Mouse (Mus musculus): ENCODE data around the gene Olfr635.
"Not testable (repeated sequence)": the region's sequence is repeated elsewhere in the genome, so short reads cannot be mapped to it uniquely, and the experiment has no call there.

The Olfr635 gene

DNA sequence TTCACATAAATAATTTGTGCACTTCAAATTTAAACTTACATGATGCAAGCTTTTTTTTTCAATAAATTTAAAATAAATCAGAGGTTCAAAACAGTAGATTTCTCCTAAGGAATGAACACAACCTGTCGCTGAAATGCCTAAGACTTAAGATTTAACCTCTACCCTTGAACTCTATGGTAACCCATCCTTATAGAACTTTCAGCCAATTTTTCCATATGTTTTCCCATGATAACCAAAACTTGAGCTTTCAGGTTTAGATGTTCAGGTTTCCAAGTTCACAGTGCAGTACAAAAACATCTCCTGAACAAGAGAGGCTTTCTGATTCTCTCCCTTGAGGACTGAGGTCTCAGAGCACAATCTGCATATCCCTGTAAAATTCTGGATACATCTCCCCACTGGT, at the start of gene Olfr635:
Olfr635 (plus strand) TSS at position 301 of the 400 bp plus-strand sequence.
- DNase-seq (ENCODE audit: low spot score) = no peak

GRCm38 (mm10) chr7:103928525-103928924, 42.4 kb upstream of the Olfr635 start, which contains the start of gene Olfr631:
Gene Olfr631, plus strand, starts transcription at chr7:103928825.
- no peak for DNase-seq (ENCODE audit: low spot score)

DNA sequence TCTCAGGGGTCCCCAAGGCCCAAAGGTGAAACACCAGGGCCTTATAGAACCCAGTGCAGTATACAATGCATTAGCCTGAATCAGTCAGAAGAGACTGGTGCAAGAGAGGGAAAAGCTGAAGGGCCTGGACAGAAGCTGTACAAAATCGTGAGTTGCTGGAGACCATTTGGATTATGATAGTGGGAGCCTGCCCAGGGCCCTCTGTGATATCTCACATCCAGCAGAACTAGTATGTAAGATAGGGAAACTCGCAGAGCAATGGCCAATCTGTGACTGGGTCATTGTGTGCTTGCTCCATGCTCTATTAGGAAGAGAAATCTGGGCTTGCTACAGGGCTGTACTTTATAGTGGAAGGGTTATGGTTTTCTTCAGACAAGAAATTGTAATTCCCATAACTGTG, 36.7 kb upstream of the Olfr635 start, which contains the start of gene Olfr632:
Olfr632 (plus strand) TSS at position 84 of the 400 bp plus-strand sequence.
- no peak for DNase-seq (ENCODE audit: low spot score)

DNA sequence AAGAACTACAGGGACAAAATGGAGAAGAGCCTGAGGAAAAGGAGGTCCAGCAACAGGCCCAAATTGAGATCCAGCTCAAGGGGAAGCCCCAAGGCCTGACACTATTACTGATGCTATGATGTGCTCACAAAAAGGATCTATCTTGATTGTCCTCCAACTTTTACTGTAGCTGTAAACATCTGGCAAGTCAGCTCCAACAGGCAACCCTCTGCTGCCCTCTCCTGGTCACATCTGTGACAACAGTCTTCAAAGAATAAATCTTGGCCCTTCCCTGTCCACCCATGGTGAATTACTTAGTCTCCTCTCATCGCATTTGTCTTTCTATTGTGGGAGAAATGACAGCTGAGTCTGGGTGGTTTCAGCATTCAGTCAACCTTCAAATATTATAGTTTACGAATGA, 28.2 kb upstream of the Olfr635 start:
- no peak for DNase-seq (ENCODE audit: low spot score)

DNA sequence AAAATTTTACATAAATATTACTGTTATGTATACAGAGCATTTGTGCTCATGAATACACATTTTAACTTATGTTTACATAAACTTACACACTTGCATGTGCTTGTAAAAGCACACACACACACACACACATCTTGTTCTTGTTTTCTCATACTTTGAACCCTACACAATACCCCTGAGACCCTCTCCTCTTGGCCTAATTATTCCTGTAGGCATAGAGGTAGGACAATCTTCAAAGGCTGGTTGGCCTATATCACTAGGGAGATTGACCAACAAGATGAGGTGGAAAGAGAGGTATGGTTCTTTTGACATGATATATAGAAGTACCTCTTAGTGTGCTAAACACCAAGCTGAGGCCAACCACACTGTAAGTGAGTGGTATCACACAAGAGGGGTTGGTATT, 26.8 kb upstream of the Olfr635 start, which contains the start of gene Olfr633:
Olfr633 (plus strand) TSS at position 301 of the 400 bp plus-strand sequence.
- DNase-seq (ENCODE audit: low spot score) = no peak

DNA sequence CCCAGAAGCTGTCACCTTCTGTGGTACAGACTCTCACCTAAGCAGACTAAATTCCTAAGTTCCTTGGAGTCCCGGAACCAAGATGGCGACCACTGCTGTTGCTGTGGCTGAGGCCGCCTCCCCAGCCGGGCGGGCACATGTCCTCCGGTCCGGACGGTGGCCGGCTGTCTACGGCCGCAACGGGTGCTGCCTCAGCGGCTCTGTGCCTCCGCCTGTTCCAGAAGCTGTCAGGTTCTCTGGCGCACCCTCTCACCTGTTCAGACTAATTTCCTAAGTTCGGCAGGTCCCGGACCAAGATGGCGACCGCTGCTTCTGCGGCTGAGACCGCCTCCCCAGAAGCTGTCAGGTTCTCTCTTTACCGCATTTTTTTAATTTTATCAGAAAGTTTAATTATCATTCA, 4.1 kb upstream of the Olfr635 start:
- DNase-seq (ENCODE audit: low spot score) = not testable (repeated sequence)

- no peak for DNase-seq (ENCODE audit: low spot score)
These were observed 830 bp downstream of the Olfr635 start for GRCm38 (mm10) chr7:103971782-103972181.

GRCm38 (mm10) chr7:103998446-103998845, 27.5 kb downstream of the Olfr635 start, which contains the start of gene Olfr638:
Gene Olfr638, plus strand, starts transcription at chr7:103998746.
- DNase-seq (ENCODE audit: low spot score) = no peak

DNA sequence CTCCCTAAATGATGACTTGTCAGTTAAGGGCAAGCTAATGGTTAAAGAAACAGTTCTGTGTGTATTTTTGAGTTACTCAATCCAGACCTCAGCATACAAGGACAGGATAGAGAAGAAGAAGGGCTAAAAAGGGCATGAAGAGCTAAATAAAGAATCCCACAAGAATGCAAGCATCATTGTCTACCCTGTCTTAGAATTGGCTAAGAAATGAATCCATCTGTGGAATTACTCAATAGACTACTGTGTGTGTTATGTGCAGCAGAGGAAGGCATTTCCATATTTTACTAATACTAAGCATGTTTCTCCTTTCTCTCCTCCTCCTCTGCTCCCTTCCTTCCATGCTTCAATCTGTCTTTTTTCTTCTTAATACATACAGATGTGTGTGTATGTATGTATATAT, 28.2 kb downstream of the Olfr635 start:
- no peak for DNase-seq (ENCODE audit: low spot score)

- no peak for DNase-seq (ENCODE audit: low spot score)
These were observed 46.3 kb downstream of the Olfr635 start, which contains the start of gene Olfr639 for GRCm38 (mm10) chr7:104017203-104017602. Gene Olfr639, minus strand, starts transcription at chr7:104017303.

- no peak for DNase-seq (ENCODE audit: low spot score)
These were observed 48.0 kb downstream of the Olfr635 start for GRCm38 (mm10) chr7:104018953-104019352.

GRCm38 (mm10) chr7:104021651-104022050, 50.7 kb downstream of the Olfr635 start:
- DNase-seq (ENCODE audit: low spot score) = no peak

- DNase-seq (ENCODE audit: low spot score) = no peak
These were observed 54.5 kb downstream of the Olfr635 start, which contains the start of gene Olfr640 for GRCm38 (mm10) chr7:104025473-104025872. Gene Olfr640, minus strand, starts transcription at chr7:104025573.

DNA sequence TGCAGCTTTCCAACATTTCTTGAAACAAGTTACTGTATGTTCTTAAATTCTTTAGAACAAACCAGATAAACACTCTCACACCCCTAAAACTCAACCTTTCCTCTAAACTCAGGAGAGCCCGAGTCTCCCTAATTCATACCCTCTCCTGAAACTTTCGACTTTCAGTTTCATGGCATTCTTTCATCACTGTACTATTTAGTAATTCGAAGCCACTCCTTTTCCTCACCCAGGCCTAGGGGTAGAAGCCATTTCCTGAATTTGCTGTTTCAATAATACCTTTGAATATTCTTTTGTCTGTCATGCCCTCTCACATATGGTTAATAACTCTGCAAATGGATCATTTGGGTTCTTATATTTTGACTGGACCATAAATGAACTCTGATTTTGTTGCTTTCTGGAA, 56.0 kb downstream of the Olfr635 start:
- no peak for DNase-seq (ENCODE audit: low spot score)

GRCm38 (mm10) chr7:104035145-104035544, 64.2 kb downstream of the Olfr635 start, which contains the start of gene Olfr641:
Gene Olfr641, plus strand, starts transcription at chr7:104035445.
- no peak for DNase-seq (ENCODE audit: low spot score)

Data from left cerebral cortex, adult 11 months (tissue).